Mouse (Mus musculus) layer of hippocampus, postnatal 25 days (tissue): ENCODE data around the gene Scaf1. TPM values are rescaled to one million over a fixed set of nuclear protein-coding genes. Genes with fewer than 3 reads are reported as not detected.

ENCODE experiments used
- DNase-seq, 2 experiments: peaks; one replicate each; pipeline ENCODE4 v3.0.0; 2022; ENCODE audit warnings: mixed read lengths in 2 of 2, low spot score in 1 of 2; ENCODE audit errors: extremely low spot score in 1 of 2
- total RNA-seq, 2 experiments: library from RNA; stranded (reverse); gene quantifications; 2 replicates each; pipeline ENCODE4 v1.2.3; 2021

The Scaf1 gene
- total RNA-seq = 100 to 1,000 TPM; 151 to 156 TPM

DNA sequence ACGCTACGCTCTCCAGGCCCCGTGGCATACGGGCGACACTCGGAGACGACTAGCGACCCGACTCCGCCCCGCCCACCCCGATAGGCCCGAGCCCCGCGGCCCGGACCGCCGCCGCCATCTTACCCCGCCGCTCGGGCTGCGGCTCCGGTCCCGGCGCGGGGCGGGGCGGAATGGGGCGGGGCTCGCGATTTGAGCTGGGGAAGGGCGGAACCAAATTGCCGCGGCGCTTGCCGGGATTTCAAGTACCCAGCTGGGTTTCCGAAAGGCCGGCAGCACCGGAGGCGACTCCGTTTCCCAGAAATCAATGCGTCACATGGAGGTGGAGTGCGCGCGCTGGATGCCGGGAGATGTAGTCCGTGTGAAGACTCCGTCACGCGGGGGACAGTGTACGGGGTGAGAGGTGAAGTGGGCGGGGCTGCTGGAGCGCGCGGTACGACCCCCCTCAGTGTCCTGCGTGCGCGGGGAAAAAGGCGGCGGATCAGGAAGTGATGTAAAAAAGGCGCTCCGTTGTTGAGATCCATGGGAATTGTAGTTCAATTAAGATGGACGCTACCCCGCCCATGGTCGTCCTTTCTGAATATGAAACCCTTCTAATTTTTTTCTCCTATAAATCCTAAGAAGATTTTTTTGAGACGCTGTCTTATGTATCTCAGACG is at the start of gene Scaf1:
Gene Scaf1, minus strand, starts transcription at position 407 of the 656 bp plus-strand sequence.
- peak; percentile 93 to 95 for DNase-seq

DNA sequence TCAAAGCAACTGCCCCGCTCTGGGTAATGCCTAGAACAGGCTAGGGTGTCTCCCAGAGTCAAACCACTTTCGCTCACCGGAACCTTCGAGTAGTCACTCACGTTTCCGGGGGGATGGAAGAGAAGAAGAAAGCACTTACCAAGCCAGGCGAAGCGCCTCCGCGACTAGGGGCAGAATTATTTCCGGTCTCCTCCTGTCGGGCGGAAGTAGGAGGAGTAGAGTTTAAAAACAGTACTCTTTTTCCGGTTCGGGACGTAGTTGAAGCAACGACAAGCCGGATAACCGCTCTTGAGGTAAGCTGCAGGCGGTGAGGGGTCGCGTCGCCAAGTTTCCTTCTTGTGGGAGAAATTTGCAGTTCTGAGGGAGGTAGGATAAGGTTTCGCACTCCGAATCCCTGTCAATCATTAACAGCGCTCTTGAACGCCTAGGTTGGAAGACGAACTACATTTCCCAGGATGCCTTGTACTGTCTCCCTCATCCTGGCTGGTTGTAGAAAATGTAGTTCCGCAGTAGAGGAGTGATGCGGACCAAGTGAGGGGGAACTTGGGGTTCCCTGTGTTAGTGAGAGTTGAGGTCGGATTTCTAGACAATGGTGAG is 46.2 kb upstream of the Scaf1 start, which contains the start of the genes Nosip and Prrg2:
Gene Nosip, plus strand, starts transcription at position 191 of the 597 bp plus-strand sequence.
Gene Prrg2, minus strand, starts transcription at position 439 of the 597 bp plus-strand sequence.
- peak; percentile 91 to 92 for DNase-seq

DNA sequence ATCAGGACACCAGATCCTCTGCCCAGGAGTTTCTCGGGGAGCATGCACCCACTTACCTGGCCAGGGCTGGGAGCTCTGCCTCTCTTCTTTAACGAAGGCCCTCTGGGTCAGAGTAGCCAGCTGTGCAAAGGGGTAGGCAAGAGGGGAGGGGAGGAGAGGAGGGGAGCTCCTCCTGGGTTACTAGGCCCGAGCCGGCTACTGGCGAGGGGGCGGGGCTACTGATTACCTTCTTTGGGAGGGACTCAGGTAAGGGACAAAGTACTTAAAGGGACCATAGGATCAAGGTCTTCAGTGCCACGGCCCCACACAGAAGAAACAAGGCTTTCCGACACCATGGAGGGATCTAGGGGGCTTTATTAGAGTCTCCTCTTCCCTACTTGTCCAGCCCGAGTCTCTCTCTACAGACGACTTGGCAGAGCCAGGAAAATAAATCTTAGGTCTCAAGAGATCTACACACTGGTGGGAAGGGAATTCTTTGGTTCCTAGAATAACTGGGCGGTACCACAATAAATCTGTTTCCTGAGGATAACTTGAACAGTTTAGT is 45.4 kb upstream of the Scaf1 start:
- DNase-seq = no peak

DNA sequence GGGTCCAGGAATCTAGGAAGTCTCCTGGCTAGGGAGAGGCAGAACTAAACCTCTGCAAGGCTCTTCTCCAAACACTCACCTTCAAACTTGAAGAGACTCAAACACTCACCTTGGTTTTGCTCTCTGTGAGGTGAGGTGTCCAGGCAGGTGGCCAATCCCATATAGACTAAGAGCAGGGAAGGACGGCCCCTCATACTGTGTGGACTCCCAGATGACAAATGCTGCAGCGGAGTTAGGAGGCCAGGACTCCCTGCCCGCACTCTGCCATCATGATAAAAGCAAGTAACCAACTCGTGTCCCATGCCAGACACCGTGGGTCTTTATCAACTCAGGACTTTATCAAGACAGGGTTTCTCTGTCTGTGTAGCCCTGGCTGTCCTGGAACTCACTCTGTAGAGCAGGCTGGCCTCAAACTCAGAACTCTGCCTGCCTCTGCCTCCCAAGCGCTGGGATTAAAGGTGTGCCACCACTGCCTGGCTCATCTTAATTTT is 44.5 kb upstream of the Scaf1 start:
- no peak for DNase-seq

DNA sequence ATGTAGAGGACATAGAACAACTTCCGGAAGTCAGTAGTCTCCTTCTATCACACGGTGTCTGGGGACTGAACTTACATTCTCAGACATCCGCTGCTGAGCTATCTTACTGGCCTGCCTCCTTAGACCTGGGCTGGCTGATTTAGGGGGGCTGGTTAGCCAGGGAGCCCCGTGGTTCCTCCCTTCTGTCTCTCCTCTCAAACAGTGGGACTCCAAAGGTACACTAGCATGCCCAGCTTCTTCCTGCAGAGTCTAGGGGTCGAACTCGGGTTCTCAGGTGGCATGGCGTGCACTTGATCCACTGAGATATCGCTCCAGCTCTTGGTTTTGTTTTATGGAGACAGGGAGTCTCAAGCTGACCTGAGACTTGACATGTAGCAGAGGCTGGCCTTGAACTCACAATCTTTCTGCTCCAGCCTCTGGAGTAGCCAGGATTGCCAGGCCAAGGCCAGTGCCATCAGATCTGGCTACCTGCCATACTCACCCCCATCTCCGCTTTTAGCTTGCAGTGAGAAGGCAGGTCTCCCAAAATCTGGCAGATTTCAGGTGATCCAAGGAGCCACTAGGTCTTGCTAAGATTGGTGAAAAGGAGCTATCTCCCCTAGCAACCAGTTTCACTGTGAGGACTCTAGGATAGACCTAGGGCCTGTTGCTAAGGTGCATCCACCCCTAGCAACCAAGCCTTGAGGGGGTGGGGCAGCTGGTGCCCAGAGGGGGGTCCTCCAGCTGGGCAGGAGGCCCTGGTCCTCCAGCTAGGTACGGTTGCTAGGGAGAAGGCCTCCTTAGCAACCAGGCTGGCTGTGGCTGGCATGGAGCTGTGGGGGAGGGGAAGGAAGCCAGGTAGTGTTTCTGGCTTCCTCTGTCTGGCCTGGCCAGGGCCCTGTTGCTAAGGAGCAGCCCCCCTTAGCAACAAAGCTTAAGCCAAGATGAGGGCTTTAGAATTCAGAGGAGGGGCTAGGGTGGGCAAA is 42.7 kb upstream of the Scaf1 start:
- no peak for DNase-seq

DNA sequence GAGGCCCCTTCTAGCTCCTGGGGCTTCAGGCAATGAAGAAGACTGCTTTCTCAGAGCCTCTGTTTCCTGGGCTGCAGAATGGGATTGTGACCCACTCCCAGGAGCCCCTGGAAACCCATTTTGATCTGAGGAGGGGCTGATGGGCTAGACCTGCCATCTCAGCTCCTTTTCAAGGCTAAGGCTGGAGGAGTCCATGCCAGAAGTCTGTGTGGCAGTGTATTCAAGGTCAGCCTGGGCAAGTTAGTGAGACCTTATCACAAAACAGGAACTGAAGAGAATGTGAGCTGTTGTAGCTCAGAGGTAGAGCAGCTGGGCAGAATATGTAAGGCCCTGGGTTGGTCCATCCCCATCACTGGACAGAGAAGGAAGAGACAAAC is 40.8 kb upstream of the Scaf1 start:
- no peak for DNase-seq

DNA sequence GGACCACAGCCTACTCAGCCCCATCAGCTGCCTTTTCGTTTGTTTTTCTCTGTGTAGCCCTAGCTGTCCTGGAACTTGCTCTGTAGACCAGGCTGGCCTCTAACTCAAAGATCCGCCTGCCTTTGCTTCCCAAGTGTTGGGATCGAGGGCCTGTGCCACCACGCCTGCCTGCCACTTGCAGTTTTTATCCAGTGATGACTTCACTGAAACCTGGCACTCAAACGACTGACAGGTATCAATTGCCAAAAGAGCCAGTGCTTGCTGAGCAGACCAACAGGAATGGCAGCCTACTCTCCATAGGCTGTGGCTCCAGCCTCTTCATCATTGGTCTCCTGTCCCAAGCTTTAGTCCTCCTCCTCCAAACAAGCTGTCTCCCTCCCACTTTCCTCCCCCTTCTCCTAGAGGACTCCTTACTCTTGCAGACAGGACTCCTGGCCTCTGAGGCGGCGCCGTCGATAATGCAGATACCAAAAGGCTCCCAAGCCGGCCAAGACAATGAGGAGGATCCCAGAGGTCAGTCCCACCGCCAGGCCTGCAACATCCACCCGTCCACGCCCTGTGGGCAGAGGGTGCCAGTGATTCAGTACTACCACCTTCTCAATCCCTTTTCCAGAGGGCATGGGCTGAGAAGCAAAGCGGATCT is 40.3 kb upstream of the Scaf1 start:
- DNase-seq = no peak

DNA sequence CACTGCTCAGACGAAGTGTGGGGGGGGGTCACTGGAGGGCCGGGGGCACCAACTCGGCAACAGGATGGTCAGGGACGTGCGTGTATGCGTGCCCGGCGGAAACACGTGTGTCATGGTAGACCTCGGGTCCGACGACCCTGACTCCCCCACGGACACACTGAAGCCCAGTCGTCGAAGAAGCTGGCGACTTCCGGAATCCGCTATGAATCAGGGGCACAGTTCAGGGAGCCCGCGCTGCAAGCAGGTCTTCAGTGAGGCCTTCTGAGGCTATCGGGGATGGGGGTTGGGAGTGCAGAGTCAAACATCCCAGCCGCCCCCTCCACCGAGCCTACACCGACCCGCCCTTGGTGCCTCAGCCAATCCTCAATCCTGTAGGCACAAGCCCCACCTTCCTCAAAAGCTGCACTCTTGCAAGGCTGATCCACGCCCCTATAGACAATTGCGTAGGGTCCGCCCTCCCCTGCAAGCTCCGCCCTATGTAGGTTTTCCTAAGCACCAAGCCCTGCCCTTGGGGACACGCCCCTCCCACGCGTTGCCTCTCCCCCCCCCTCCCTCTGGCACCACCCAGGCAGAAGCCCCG is 37.9 kb upstream of the Scaf1 start:
- peak; percentile 71 to 75 for DNase-seq

DNA sequence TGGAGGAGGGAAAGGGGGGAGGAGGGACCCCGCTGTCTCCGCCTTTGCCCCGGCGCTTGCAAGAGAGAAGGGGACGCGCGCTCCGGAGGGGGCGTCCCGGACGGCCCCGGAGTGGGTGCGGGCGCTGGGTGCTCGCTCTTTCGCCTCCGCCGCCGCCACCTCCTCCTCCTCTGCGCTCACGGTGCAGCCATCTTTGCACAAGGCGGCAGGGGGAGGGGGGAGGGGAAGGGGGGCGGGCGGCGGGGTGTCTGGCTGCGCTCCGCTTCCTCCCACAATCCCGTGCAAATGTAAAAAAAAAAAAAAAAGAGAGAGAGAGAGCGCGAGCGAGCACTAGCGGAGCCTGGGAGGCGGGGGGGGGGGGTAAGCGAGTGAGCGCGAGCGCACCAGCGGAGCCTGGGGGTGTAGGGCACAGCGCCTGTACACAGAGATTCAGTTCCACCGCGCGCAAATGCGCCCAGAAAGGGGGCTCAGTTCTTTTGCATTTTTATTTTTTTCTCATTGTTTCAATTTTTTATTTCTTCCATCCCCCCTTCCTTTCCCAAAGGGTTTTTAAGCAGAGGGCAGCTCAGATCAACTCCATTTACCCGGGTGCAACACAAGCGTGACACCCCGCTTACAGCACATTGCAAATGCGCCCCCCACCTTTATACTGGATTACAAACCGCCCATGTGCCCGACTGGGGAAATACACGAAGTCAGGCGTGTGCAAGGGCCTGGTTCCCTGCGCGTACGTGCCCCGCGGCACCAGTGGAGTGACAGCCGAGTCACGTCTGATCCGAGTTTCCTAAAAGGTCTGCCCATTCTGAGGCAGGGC is 37.2 kb upstream of the Scaf1 start:
- DNase-seq = peak; percentile 49 to 73

DNA sequence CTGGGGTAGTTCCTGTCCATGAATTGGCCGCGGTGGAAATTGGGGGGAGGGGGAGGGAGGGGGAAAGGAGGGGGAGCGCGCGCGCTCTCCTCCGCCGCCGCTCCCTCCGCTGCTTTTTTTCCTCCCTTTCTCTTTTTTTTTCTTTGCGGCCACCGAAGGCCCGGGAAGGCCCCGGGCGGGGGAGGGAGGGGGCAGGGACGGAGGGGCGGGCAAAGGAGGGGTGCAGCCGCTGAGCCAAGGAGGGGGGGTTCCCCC is 36.6 kb upstream of the Scaf1 start, which contains the start of gene Prr12:
Gene Prr12, minus strand, starts transcription at position 20 of the 255 bp plus-strand sequence.
- DNase-seq = no peak

DNA sequence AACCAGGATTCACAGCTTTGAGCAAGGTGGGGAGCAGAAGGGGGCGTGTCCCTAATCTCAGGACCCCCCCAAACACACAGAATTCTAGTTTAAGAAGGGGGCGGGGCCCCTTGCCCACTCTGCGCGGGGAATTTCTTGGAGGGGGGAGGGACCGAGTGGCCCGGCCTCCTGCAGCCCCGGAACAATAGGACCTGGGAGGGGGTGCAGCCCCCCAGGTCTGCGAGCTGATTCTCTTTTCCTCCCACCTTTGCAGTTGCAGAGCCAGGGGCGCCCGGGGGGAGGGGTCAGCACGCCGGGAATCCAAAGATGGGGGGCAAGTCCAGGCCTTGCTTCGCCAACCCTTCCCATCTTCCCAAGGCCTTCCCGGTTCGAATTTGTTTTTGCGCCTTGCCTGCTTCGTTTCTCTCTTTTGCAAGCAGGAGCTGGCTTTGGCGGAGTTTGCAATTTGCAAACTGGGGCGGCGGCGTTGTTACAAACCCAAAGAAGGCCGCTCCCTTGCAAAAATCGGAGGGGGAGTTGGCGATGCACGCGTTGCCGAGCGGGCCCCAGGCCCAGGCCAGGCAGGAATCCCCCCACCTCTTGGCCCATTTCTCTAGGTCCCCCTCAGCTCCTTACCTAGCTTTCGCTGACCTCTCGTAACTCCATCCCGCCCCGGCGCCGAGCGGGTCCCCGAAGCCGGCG is 36.2 kb upstream of the Scaf1 start:
- peak; percentile 24 to 51 for DNase-seq

DNA sequence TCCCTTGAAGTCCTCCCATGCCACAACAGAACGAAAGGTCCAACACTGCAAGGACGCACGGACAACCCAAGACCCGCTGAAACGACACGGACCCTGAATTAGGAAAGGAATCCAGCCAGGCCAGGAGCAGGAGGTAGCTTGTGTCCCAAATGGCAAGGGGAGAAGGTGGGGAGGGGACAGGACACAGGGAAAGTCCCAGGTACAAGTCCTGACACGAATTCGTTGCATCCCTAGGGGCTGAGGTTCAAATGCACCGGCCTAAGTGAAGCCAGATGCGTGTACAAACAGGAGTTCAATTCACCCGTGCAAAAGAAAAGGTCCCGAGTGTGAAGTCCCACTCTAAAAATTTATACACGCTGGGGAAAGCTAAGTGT is 35.4 kb upstream of the Scaf1 start:
- DNase-seq = no peak

DNA sequence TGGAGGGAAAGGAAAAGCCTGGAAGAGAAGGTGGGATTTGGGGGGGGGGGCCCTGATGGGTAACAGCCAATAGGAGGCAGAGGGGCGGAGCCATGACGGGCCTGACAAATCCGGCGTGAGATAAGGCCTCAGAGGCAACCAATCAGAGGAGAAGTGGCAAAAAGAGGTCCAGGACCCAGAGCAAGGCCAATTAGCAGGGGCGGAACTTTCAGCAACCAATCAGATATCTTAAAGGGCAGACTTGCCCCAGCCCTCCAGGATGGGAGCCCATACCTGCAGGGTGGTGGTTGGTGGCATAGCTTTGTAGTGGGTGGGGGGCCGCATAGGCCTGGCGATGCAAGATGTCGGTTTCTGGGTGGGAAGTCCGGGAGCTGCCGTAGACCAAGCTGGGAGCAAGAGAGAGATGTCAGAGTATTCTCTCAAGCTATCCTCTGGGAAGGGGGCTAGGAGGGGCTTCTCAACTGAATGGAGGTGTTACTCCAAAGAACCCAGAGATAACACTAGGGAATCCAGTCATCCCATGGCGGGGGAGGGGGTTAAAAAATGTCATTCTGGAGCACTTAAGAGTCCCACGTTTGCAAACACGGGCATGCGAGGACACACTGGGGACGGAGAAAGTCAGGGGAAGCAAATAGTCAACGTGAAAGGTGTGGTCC is 34.9 kb upstream of the Scaf1 start:
- peak in 1 of 2 experiments; percentile 35 for DNase-seq

DNA sequence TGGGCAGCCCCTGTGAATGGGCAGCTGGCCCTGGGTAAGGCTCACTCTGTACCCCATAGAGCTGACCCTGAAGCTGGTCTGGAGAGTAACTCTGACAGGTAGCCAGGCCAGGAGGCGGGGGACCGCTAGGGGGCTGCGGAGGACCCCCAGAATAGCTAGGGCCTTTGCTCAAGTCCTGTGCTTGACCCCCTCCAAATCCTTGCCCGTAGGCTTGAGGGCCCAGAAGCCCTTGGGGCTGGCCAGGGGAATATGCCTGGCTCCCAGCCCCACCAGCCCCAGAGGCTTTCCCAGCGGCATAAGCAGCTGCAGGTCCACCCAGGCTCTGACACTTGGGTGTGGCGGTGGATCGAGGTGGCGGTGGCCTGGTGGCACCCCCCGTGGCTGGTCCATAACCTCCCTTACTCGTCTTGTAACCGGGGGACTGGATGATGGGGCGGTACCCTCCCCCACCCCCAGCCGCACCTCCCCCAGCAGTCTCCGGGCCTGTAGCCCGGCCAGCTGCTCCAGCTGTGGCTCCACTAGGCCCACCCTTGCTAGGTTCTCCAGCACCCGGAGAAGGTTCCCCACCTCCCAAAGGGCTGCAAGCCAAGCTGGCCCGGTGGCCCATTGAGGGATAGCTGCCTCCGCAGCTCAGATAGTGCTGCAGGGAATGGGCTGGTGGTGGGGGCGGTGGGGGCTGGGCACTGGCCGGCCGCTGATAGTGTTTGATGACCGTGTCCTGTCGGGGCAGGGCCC is 32.9 kb upstream of the Scaf1 start:
- no peak for DNase-seq

DNA sequence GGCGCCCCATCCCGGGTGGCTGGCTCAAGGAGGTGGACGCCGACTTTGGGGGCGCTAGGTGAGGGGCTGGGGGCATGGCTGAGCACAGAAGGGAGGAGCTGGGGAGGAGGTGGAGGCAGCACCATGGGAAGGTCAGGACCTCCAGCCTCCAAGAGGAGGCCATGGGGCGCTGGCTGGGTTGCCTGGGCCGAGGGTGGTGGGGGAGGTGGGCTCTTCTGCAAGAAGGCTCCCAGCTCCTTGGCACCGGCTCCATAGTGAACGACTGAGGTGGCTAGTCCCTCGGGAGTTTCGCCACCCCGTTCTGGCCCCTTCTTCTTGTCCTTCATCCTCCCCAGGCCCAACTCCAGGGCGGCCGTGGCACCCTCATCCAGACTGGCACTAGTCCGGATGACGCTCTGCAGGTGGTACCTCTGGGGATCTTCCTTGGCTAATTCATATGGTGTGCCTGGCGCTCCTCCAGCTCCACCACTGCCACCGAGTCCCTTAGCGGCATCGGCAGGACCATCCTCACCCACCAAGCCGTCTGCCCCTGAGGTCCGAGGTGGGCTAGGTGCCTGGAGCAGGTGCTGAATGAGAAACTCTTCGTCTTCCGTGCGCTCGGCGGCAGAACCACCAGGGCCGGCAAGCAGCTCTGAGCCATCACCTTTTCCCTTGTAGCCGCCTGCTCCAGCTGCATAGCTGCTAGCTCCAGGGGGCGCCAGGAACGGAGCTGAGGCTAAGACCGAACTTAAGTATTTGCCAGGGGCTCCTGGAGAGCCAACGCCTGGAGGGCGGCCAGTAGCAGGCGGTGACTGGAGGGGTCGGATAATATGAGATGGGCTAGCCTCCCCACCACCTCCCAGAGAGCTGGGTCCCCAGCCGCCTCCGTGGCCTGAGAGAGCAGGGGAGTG is 32.1 kb upstream of the Scaf1 start:
- no peak for DNase-seq

DNA sequence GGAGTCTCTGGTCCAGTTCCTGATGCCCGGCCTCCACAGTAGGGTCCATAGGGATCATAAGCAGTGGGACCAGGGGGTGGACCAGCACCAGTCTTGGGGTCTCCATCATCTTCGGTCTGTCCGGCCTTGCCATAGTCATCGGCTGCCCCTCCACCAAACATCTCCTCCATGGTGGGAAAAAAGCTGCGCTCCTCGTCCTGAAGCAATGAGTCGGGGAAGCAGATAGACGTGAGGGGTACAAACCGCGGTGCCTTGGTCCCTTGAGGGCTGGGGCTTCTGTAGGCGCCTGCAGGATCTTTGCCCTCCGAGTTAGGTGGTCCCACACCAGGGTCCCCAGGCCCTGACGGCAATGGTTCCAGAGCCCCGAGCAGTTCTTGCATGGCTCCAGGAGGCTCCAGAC is 31.3 kb upstream of the Scaf1 start:
- no peak for DNase-seq
